Mouse (Mus musculus): ENCODE data around the gene Tnpo1.
"Not testable (repeated sequence)": the region's sequence is repeated elsewhere in the genome, so short reads cannot be mapped to it uniquely, and the experiment has no call there.

The Tnpo1 gene

DNA sequence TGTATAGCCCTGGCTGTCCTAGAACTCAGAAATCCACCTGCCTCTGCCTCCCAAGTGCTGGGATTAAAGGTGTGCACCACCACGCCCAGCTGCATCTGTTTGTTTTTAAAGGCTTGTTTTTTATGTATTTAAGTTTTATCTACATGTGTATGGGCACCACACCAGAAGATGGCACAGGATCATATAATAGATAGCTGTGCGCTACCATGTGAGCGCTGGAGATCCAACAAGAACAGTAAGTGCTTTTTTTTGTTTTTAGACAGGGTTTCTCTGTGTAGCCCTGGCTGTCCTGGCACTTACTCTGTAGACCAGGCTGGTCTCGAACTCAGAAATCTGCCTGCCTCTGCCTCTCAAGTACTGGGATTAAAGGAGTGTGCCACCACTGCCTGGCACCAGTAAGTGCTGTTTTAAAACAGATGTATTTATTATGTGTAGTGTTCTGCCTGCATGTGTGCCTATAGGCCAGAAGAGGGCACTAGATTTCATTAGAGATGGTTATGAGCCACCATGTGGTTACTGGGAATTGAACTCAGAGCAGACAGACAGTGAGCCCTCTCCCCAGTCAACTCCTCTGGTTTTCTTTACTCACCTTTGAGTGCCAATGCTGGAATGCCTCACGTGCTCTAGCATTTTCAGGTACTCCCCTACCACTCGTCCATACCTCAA is 89.6 kb downstream of the Tnpo1 start:
- Histone ChIP-seq H3K4me1 (replicated peaks; ENCODE audit: low read depth, low read length) (peaks cover 30% of the 10 kb centered on the region), H3K27me3 (ENCODE audit: insufficient read depth, low read length) (no peaks in the 10 kb centered on the region), H3K36me3 (ENCODE audit: insufficient read depth, low read length) (peaks cover 29% of the 10 kb centered on the region), H3K9me3 (ENCODE audit: low read length) (no peaks in the 10 kb centered on the region), H3K4me3 (replicated peaks; ENCODE audit: low read length) (no peak overlapping the region)
- TF ChIP-seq POU5F1 (IDR thresholded peaks at IDR 0.05; ENCODE audit: borderline replicate concordance, low read length) (no peak), CTCF (conservative IDR thresholded peaks at IDR 0.05; ENCODE audit: low read length) (peak; percentile 62)

DNA sequence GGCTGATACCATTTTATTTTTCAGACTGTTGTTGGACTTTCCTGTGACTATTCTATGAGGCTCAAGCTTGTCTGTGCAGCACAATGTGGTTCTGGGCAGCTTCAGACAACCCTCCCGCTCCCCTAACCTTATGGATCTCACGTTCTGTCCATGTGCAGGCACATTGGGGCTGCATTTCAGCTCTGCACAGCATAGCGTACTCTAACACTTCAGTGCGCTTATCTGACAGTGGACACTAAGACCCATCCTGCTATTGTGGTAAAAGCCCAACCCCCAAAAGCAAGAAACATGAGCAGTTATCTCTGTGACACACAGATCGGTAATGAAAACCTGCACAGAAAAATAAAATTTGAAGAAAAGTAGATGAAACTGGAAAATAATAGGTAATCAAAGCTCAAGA is 90.4 kb downstream of the Tnpo1 start:
- peaks cover 22% of the 10 kb centered on the region for H3K36me3 ChIP-seq (ENCODE audit: insufficient read depth, low read length)
- H3K9me3 ChIP-seq (ENCODE audit: low read length) = no peaks in the 10 kb centered on the region
- no peaks in the 10 kb centered on the region for H3K27me3 ChIP-seq (ENCODE audit: insufficient read depth, low read length)
- H3K4me1 ChIP-seq (replicated peaks; ENCODE audit: low read depth, low read length) = peaks cover 30% of the 10 kb centered on the region
- H3K4me3 ChIP-seq (replicated peaks; ENCODE audit: low read length) = no peak overlapping the region
- TF ChIP-seq NANOG (IDR thresholded peaks at IDR 0.05; ENCODE audit: borderline replicate concordance, low read length) (no peak), POU5F1 (IDR thresholded peaks at IDR 0.05; ENCODE audit: borderline replicate concordance, low read length) (no peak), CTCF (conservative IDR thresholded peaks at IDR 0.05; ENCODE audit: low read length) (no peak)

DNA sequence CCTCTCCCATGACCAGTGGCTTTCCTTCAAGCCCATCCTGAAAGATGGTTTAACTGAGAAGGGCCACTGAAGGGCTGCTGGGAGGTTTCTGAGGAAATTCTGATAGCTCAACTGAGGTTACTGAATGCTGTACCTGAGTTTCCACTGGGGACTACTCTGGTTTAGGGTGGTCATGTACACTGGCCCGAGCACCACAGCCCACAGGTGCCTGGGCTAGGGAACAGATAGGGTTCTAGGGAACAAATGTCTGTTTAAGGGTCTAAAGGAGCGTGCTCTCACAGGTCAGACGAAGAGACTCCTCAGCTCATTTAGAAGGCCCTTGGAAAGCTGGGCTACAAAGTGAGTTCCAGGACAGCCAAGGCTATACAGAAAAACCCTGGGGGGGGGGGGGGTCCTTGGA is 91.5 kb downstream of the Tnpo1 start:
- Histone ChIP-seq H3K9me3 (ENCODE audit: low read length) (no peaks in the 10 kb centered on the region), H3K4me3 (replicated peaks; ENCODE audit: low read length) (no peak overlapping the region), H3K4me1 (replicated peaks; ENCODE audit: low read depth, low read length) (peaks cover 30% of the 10 kb centered on the region), H3K36me3 (ENCODE audit: insufficient read depth, low read length) (peaks cover 13% of the 10 kb centered on the region), H3K27me3 (ENCODE audit: insufficient read depth, low read length) (no peaks in the 10 kb centered on the region)
- TF ChIP-seq CTCF (conservative IDR thresholded peaks at IDR 0.05; ENCODE audit: low read length) (no peak), POU5F1 (IDR thresholded peaks at IDR 0.05; ENCODE audit: borderline replicate concordance, low read length) (no peak), NANOG (IDR thresholded peaks at IDR 0.05; ENCODE audit: borderline replicate concordance, low read length) (no peak)

DNA sequence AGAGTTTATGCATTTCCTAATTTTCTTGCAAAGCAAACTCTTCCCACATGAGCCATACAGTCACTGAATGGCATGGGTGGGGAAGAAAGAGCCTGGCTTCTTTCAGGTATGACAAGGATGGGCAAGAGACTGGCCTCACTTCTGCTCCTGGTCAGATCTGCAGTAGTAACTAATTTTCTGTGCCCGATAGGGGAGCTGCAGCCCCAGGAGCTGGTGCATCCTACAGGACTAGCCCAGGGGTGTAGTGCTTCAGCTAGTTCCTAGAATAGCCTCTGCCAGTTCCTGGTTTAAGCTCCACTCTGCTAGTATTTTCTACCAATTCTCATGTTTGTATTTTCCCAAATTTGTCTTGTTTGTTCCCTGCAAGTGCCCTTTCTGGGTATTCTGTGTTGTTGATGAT is 92.0 kb downstream of the Tnpo1 start:
- H3K9me3 ChIP-seq (ENCODE audit: low read length) = no peaks in the 10 kb centered on the region
- peaks cover 10% of the 10 kb centered on the region for H3K36me3 ChIP-seq (ENCODE audit: insufficient read depth, low read length)
- H3K4me1 ChIP-seq (replicated peaks; ENCODE audit: low read depth, low read length) = peaks cover 30% of the 10 kb centered on the region
- H3K4me3 ChIP-seq (replicated peaks; ENCODE audit: low read length) = no peak overlapping the region
- TF ChIP-seq POU5F1 (IDR thresholded peaks at IDR 0.05; ENCODE audit: borderline replicate concordance, low read length) (no peak), NANOG (IDR thresholded peaks at IDR 0.05; ENCODE audit: borderline replicate concordance, low read length) (no peak), CTCF (conservative IDR thresholded peaks at IDR 0.05; ENCODE audit: low read length) (no peak)
- H3K27me3 ChIP-seq (ENCODE audit: insufficient read depth, low read length) = no peaks in the 10 kb centered on the region

DNA sequence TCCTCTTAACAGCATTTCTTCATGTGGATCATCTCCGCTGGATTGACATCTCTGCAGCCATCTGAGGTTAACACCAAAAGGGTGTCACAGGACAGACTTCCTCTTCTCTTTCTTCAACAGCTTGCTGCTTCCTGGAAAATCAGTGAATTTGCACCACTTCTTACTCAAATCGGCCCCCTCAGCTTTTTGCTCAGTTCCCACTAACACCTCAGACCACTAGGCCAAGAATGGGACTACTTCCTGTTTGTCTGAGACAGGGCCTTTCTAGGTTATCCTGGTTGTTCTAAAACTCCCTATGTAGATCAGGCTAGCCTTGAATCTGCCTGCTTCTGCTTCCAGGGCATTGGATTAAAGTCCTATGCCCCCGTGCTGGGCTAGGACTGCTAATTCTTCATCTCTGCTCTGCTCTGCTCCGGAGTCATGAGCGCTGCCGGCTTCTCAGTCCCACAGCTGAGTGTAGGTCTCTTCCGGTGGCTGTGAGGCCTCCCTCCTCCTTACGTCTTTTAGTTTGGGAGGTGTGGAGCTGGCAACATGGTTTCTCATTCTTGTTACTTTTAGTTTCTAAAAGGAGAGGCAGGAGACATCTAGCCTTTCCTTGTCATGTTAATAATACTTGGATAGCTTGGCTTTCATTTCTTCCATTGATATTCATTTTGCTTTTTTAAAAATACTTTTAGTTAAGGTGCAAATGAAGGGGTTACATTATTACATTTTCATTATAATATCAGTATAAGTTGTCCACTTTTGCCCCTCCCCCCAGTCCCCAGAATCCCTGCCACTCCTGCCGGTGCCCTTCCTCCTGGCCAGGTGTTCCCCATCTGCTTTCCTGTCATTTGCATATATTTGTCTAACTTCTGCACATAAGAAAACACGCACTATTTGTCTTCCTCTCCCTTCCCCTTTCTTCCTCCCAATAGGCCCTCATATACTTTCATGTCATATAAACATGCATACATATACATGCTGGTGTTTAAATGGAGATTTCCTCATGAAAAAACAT is 93.4 kb downstream of the Tnpo1 start:
- H3K9me3 ChIP-seq (ENCODE audit: low read length) = no peaks in the 10 kb centered on the region
- TF ChIP-seq CTCF (conservative IDR thresholded peaks at IDR 0.05; ENCODE audit: low read length) = no peak
- TF ChIP-seq NANOG (IDR thresholded peaks at IDR 0.05; ENCODE audit: borderline replicate concordance, low read length) = no peak
- no peak for TF ChIP-seq POU5F1 (IDR thresholded peaks at IDR 0.05; ENCODE audit: borderline replicate concordance, low read length)
- 0 out of 2 replicates have a peak, but pooled peaks cover 2% of the 10 kb centered on the region for H3K36me3 ChIP-seq (ENCODE audit: insufficient read depth, low read length)
- H3K4me1 ChIP-seq (replicated peaks; ENCODE audit: low read depth, low read length) = peaks cover 30% of the 10 kb centered on the region
- 0 out of 2 replicates have a peak overlapping the region, but pooled peaks have one; percentile 18 for H3K4me3 ChIP-seq (replicated peaks; ENCODE audit: low read length)
- no peaks in the 10 kb centered on the region for H3K27me3 ChIP-seq (ENCODE audit: insufficient read depth, low read length)

DNA sequence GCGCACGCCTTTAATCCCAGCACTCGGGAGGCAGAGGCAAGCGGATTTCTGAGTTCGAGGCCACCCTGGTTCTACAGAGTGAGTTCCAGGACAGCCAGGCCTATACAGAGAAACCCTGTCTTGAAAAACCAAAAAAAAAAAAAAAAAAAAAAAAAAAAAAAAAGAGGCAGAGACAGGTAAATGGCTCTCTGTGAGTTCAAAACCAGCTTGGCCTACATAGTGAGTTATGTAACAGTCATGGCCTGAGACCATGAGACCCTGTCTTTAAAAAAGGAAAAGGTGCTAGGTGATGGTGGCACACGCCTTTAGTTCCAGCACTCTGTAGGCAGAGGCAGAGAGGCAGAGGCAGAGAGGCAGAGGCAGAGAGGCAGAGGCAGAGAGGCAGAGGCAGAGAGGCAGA is 97.2 kb downstream of the Tnpo1 start:
- not testable (repeated sequence) for H3K9me3 ChIP-seq (ENCODE audit: low read length); H3K27me3 ChIP-seq (ENCODE audit: insufficient read depth, low read length); H3K4me3 ChIP-seq (replicated peaks; ENCODE audit: low read length); H3K36me3 ChIP-seq (ENCODE audit: insufficient read depth, low read length)
- peaks cover 19% of the 10 kb centered on the region for H3K4me1 ChIP-seq (replicated peaks; ENCODE audit: low read depth, low read length)

DNA sequence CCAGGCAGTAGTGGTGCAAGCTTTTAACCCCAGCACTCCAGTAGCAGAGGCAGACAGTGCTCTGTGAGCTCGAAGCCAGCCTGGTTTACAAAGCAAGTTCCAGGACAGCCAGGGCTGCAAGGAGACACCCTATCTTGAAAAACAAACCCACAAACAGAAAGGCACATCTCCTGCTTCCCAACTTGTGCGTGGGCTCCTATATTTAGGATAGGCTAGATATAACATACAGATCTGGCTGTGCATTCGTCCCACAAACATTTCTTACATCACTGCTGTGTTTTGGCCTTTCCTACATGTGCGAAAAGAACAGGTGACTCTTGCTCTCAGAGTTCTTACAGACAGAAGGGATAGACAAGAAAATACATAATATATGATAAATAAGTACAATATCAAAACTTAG is 100.6 kb downstream of the Tnpo1 start:
- Histone ChIP-seq H3K9me3 (ENCODE audit: low read length) (no peaks in the 10 kb centered on the region), H3K36me3 (ENCODE audit: insufficient read depth, low read length) (no peaks in the 10 kb centered on the region), H3K27me3 (ENCODE audit: insufficient read depth, low read length) (no peaks in the 10 kb centered on the region), H3K4me3 (replicated peaks; ENCODE audit: low read length) (no peak overlapping the region), H3K4me1 (replicated peaks; ENCODE audit: low read depth, low read length) (no peaks in the 10 kb centered on the region)
- TF ChIP-seq NANOG (IDR thresholded peaks at IDR 0.05; ENCODE audit: borderline replicate concordance, low read length) (no peak), POU5F1 (IDR thresholded peaks at IDR 0.05; ENCODE audit: borderline replicate concordance, low read length) (no peak), CTCF (conservative IDR thresholded peaks at IDR 0.05; ENCODE audit: low read length) (no peak)

DNA sequence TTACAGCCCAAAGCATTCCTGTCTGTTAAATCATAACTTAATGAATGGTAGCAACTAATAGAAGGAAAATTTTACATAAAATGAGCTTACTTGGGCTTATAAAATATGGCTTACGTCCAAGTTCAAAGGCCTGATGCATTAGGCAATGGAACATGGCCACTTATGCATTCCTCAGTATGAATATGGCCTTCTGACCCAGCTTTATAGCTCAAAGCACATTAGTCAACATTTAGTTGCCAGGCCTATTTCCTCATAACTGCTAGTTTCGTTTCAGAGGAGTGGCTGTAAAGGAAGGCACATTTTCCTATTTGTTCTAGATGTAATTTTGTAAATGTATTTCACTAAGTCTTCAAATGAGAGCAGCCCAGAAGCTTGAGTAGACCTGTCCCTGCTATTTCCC is 107.1 kb downstream of the Tnpo1 start:
- Histone ChIP-seq H3K4me3 (replicated peaks; ENCODE audit: low read length) (no peak overlapping the region), H3K9me3 (ENCODE audit: low read length) (no peaks in the 10 kb centered on the region), H3K36me3 (ENCODE audit: insufficient read depth, low read length) (no peaks in the 10 kb centered on the region), H3K4me1 (replicated peaks; ENCODE audit: low read depth, low read length) (peaks cover 24% of the 10 kb centered on the region), H3K27me3 (ENCODE audit: insufficient read depth, low read length) (no peaks in the 10 kb centered on the region)
- TF ChIP-seq NANOG (IDR thresholded peaks at IDR 0.05; ENCODE audit: borderline replicate concordance, low read length) (no peak), CTCF (conservative IDR thresholded peaks at IDR 0.05; ENCODE audit: low read length) (no peak), POU5F1 (IDR thresholded peaks at IDR 0.05; ENCODE audit: borderline replicate concordance, low read length) (no peak)
